Mouse (Mus musculus): Measurements from ENCODE around the gene Vmn2r76.
"Not testable (repeated sequence)": the region's sequence is repeated elsewhere in the genome, so short reads cannot be mapped to it uniquely, and the experiment has no call there.

Vmn2r76 gene

GRCm38 (mm10) chr7:86246208-86246607 is at the start of gene Vmn2r76:
Gene Vmn2r76 (minus strand): TSS chr7:86246308.
- DNase-seq (ENCODE audit: low read depth, low spot score), result no peak

GRCm38 (mm10) chr7:86277072-86277471 is 31.0 kb upstream of the Vmn2r76 start, which contains the start of gene Olfr310:
Gene Olfr310 (minus strand): TSS chr7:86277172.
- DNase-seq (ENCODE audit: low read depth, low spot score), result no peak

- peak; percentile 57 for DNase-seq (ENCODE audit: low read depth, low spot score)
These were observed 34.8 kb downstream of the Vmn2r76 start for GRCm38 (mm10) chr7:86211345-86211744.

- not testable (repeated sequence) for DNase-seq (ENCODE audit: low read depth, low spot score)
These were observed 74.4 kb downstream of the Vmn2r76 start, which contains the start of gene Vmn2r75 for GRCm38 (mm10) chr7:86171678-86172077. Gene Vmn2r75 (minus strand): TSS chr7:86171778.
